Mouse (Mus musculus) myocyte (in vitro differentiated cells): ENCODE data around the gene Fam166a.
A peak's percentile ranks its signal among the peaks of the same experiment; 100 is the strongest.

Source experiments
- CEBPB ChIP-seq: IDR thresholded peaks from 2 replicates; pipeline ENCODE4 v1.6.1; 2011; ENCODE audit warnings: mild to moderate bottlenecking, moderate library complexity; ENCODE audit not compliant: poor library complexity, insufficient read depth, severe bottlenecking
- E2F4 ChIP-seq: IDR thresholded peaks from one replicate; pipeline ENCODE4 v1.6.1; 2011; ENCODE audit warnings: mild to moderate bottlenecking, control low read depth, moderate library complexity; ENCODE audit not compliant: insufficient read depth
- MAX ChIP-seq: IDR thresholded peaks from one replicate; pipeline ENCODE4 v1.6.1; 2011; ENCODE audit warnings: low read depth, mild to moderate bottlenecking, control low read depth
- MYOD1 ChIP-seq, 3 experiments: IDR thresholded peaks; one replicate each; pipeline ENCODE4 v1.6.1; 2011; ENCODE audit warnings: control low read depth in 2 of 3, low read depth in 2 of 3, mild to moderate bottlenecking in 2 of 3, moderate library complexity in 1 of 3; ENCODE audit not compliant: insufficient read length in 2 of 3, control insufficient read depth in 1 of 3
- MYOG ChIP-seq, 3 experiments: IDR thresholded peaks; one replicate each; pipeline ENCODE4 v1.6.1; 2011; ENCODE audit warnings: control low read depth in 2 of 3, low read depth in 2 of 3, mild to moderate bottlenecking in 2 of 3; ENCODE audit not compliant: insufficient read length in 2 of 3, control insufficient read depth in 1 of 3, insufficient read depth in 1 of 3
- POLR2A ChIP-seq: IDR thresholded peaks from one replicate; pipeline ENCODE4 v1.6.1; 2011; ENCODE audit warnings: low read depth, mild to moderate bottlenecking, control low read depth, moderate library complexity; ENCODE audit not compliant: insufficient read length
- POLR2AphosphoS2 ChIP-seq: IDR thresholded peaks from one replicate; pipeline ENCODE4 v1.6.1; 2011; ENCODE audit warnings: low read depth, control low read depth; ENCODE audit not compliant: insufficient read length
- REST ChIP-seq: IDR thresholded peaks from one replicate; pipeline ENCODE4 v1.6.1; 2011; ENCODE audit warnings: mild to moderate bottlenecking, control low read depth, moderate library complexity; ENCODE audit not compliant: insufficient read depth, insufficient read length
- SRF ChIP-seq: IDR thresholded peaks from one replicate; pipeline ENCODE4 v1.6.1; 2011; ENCODE audit warnings: low read depth; ENCODE audit not compliant: control insufficient read depth, insufficient read length
- TCF12 ChIP-seq: IDR thresholded peaks from one replicate; pipeline ENCODE4 v1.6.1; 2011; ENCODE audit warnings: mild to moderate bottlenecking, control low read depth; ENCODE audit not compliant: poor library complexity, insufficient read depth, severe bottlenecking
- TCF3 ChIP-seq: IDR thresholded peaks from one replicate; pipeline ENCODE4 v1.6.1; 2011; ENCODE audit warnings: low read depth, control low read depth; ENCODE audit not compliant: insufficient read length
- USF1 ChIP-seq: IDR thresholded peaks from one replicate; pipeline ENCODE4 v1.6.1; 2011; ENCODE audit warnings: low read depth, mild to moderate bottlenecking, control low read depth, moderate library complexity

GRCm38 (mm10) chr2:25211121-25211670 lies 7.3 kb upstream of the Fam166a start, which contains the start of gene Nelfb:
- TF ChIP-seq TCF12 (no peak), USF1 (no peak), POLR2AphosphoS2 (peak; percentile 87), POLR2A (peak; percentile 90), MAX (no peak), E2F4 (no peak), TCF3 (no peak), SRF (no peak), MYOD1 (IDR thresholded peaks at IDR 0.05; ENCODE audit: control insufficient read depth in 1 of 3, insufficient read length in 2 of 3, low read depth in 2 of 3) (peak in 1 of 3 experiments; percentile 27), REST (no peak), MYOG (IDR thresholded peaks at IDR 0.05; ENCODE audit: control insufficient read depth in 1 of 3, insufficient read depth in 1 of 3, insufficient read length in 2 of 3, low read depth in 2 of 3) (peak in 1 of 3 experiments; percentile 47), CEBPB (no peak)
